Mouse (Mus musculus): ENCODE measurements around the gene Vps13c.

- TF ChIP-seq CTCF (IDR thresholded peaks at IDR 0.05; ENCODE audit: extremely low read depth, insufficient read length, insufficient replicate concordance, low read depth, low read length) (no peak), POLR2A (IDR thresholded peaks at IDR 0.05; ENCODE audit: low read depth, low read length) (no peak)
These were observed 115.3 kb downstream of the Vps13c start for GRCm38 (mm10) chr9:67955466-67956010.
